Mouse (Mus musculus) olfactory bulb, adult 2 months (tissue): ENCODE measurements around the gene Lysmd2. TPM values are rescaled to one million over a fixed set of nuclear protein-coding genes. Genes with fewer than 3 reads are reported as not detected.
A peak's percentile ranks its signal among the peaks of the same experiment; 100 is the strongest.
"Not testable (repeated sequence)": the region's sequence is repeated elsewhere in the genome, so short reads cannot be mapped to it uniquely, and the experiment has no call there.

Experiments
- H3K27ac ChIP-seq: fragments of 200-500 bp; 2 replicates; pipeline ENCODE4 v1.5.1; 2012; ENCODE audit warnings: low read depth, low read length; ENCODE audit not compliant: insufficient read depth
- H3K4me1 ChIP-seq: fragments of 200-500 bp; 2 replicates; pipeline ENCODE4 v1.6.1; 2012; ENCODE audit warnings: low read length; ENCODE audit not compliant: control insufficient read depth, insufficient read depth
- H3K4me3 ChIP-seq: fragments of 200-500 bp; 2 replicates; pipeline ENCODE4 v1.5.1; 2012; ENCODE audit warnings: mild to moderate bottlenecking, low read depth, low read length, moderate library complexity; ENCODE audit not compliant: insufficient read depth
- CTCF ChIP-seq: fragments of 200-500 bp; IDR thresholded peaks from 2 replicates; pipeline ENCODE4 v1.5.1; 2012; ENCODE audit warnings: low read depth, mild to moderate bottlenecking, low read length, moderate library complexity; ENCODE audit not compliant: insufficient read depth
- POLR2A ChIP-seq: fragments of 200-500 bp; IDR thresholded peaks from 2 replicates; pipeline ENCODE4 v1.6.1; 2012; ENCODE audit warnings: mild to moderate bottlenecking, low read depth, low read length, moderate library complexity; ENCODE audit not compliant: insufficient read depth
- WGBS: fragments of 180-500 bp; shearing (Covaris S2); methylation state at CpG from one replicate; pipeline ENCODE4 v1.1.7; 2018; 5-methylcytosine and 5-hydroxymethylcytosine counted together
- polyA plus RNA-seq: library from polyadenylated mRNA; stranded (reverse); fragments of >200 nt; gene quantifications from 2 replicates; pipeline ENCODE4 v1.2.4, GENCODE M21; 2012; ENCODE audit warnings: low replicate concordance; ENCODE audit not compliant: missing spikeins, insufficient read depth, insufficient read length

Gene Lysmd2
- polyA plus RNA-seq, 1 experiment = not detected

DNA sequence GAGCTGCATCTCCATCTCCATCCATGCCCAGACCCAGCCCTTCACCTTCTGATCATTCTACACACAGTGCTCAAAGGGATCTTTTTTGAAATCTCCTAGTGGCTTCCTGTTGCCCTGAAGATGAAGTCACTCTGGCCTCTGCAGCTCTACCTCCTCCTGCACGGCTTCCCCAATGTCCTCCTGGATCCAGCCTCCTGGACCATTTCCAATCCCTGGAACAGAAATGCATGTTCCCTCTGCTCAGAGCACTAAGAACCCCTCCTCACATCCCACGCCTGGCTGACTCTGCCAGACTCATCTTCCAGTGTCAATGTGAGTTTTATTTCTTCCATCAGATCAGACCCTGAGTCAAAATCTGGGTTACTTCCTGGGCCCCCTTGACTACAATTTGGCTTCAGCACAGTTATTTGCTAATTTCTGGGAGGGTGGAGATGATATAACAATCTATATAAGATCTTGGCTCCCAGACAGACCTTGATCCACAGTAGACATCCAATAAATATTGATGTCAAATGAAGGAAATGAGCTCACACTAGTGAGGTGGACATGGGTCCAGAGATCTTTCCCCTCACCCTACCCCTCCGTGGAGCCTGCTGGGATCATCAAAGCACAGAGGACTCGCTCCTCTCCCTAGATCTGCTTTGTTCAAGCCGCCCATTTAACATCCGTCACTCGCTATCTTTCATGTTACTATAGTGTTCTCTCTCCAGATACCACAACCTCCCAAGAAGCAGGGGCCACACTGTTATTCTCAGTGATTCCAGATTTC lies 25.2 kb upstream of the Lysmd2 start:
- Histone ChIP-seq H3K27ac (peak overlapping the region; percentile 50), H3K4me1 (peaks cover 15% of the 10 kb centered on the region), H3K4me3 (no peak overlapping the region)
- WGBS = 66% methylated on average over 7 of the region's 7 CpGs
- TF ChIP-seq CTCF = no peak
- TF ChIP-seq POLR2A = no peak

GRCm38 (mm10) chr9:75601510-75601909 lies 24.0 kb upstream of the Lysmd2 start:
- 70% methylated on average over 12 of the region's 12 CpGs for WGBS
- Histone ChIP-seq H3K4me3 (no peak overlapping the region), H3K4me1 (peaks cover 15% of the 10 kb centered on the region), H3K27ac (no peak overlapping the region)
- no peak for TF ChIP-seq CTCF
- TF ChIP-seq POLR2A = no peak

DNA sequence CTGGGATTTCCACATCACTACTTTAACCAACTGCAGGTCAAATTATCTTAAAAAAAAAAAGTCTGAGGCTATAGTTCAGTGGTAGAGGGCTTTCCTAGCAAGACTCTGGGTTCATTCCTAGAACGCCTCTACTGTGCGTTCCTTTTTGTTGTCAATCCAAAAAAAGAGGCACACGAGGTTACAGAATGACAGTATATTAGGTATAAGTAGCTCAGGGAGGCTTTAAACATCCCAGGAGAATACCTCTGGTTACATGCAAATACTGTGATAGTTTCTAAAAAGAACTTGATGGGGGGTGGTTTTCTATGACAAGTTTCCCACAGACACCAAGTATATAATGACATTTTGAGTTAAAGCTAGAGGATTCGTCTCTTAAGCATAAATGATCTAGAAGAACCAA lies 18.0 kb upstream of the Lysmd2 start:
- no peak overlapping the region for H3K4me3 ChIP-seq
- H3K4me1 ChIP-seq = peaks cover 6% of the 10 kb centered on the region; the same call in 1 of the 2 replicates
- no peak overlapping the region for H3K27ac ChIP-seq
- WGBS = 82% methylated on average over 4 of the region's 4 CpGs
- no peak for TF ChIP-seq CTCF
- TF ChIP-seq POLR2A = no peak

DNA sequence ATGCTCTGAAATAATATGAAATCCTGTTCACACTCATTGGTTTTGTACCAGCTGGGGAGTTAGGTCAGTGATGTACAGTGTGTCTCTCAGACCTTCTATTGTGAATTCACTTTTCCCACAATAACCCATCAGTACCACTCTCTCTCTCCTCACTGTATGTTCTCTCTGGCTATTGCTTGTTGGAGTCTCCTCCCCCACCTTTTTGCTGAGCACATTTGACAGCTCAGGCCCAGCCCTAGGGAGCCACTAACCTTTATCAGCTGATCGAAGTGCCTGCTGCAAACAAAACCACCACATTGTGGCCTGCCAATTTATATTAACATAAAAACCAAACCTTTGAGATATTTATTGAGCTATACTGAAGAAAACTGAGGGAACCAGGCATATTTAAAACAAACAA lies 16.0 kb upstream of the Lysmd2 start:
- 8% methylated on average over 1 of the region's 1 CpGs for WGBS
- Histone ChIP-seq H3K4me3 (peak overlapping the region; percentile 30; the same call in 1 of the 2 replicates), H3K4me1 (peaks cover 6% of the 10 kb centered on the region; the same call in 1 of the 2 replicates), H3K27ac (0 out of 2 replicates have a peak overlapping the region, but pooled peaks have one; percentile 56)
- TF ChIP-seq POLR2A (no peak), CTCF (no peak)

GRCm38 (mm10) chr9:75609965-75610364 lies 15.6 kb upstream of the Lysmd2 start:
- peak overlapping the region; percentile 85 for H3K27ac ChIP-seq
- peaks cover 6% of the 10 kb centered on the region; the same call in 1 of the 2 replicates for H3K4me1 ChIP-seq
- H3K4me3 ChIP-seq = peak overlapping the region; percentile 55
- TF ChIP-seq POLR2A = no peak
- WGBS = 2% methylated on average over 16 of the region's 16 CpGs

- WGBS = under 1% methylated on average over 74 of the region's 74 CpGs
- Histone ChIP-seq H3K4me3 (peak within 1 kb of the TSS; percentile 99), H3K27ac (peak within 1 kb of the TSS; percentile 85), H3K4me1 (peaks cover 6% of the 10 kb centered on the region; the same call in 1 of the 2 replicates)
- TF ChIP-seq CTCF (no peak), POLR2A (peak; percentile 61)
Observed at GRCm38 (mm10) chr9:75610571-75611493, 14.7 kb upstream of the Lysmd2 start, which contains the start of gene Tmod2. TSS of gene Tmod2 (minus strand) at chr9:75611325.

GRCm38 (mm10) chr9:75616560-75616959 lies 9.0 kb upstream of the Lysmd2 start:
- Histone ChIP-seq H3K4me1 (no peaks in the 10 kb centered on the region), H3K4me3 (no peak overlapping the region), H3K27ac (no peak overlapping the region)
- TF ChIP-seq POLR2A (no peak), CTCF (no peak)
- 66% methylated on average over 3 of the region's 3 CpGs for WGBS

DNA sequence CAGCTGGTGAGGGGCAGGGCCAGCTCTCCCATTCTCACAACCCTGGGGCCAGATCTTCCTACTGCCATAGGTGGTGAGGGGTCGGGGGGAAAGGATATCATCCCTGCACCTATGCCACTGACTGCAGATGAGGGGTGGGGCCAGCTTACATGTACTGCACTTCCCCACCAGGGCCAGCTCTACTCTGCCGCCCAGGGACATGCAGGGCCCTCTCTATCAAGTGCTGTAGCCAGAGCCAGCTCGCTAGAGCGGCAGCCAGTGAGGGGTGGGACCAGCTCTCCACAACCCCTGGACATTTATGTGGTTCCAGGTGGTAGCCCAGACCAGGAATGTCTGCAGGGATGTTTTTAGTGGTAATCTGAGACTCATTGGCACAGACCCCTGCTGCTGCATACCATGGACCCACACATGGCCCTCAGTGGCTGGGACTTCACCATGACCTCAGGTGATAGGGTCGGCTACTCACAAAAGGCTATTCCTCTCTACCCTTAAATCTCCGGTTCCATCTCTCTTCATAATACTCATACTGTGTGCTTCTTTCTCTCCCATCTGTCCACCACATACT lies 6.6 kb upstream of the Lysmd2 start:
- Histone ChIP-seq H3K4me3 (no peak overlapping the region), H3K4me1 (no peaks in the 10 kb centered on the region), H3K27ac (no peak overlapping the region)
- WGBS = 90% methylated on average over 6 of the region's 6 CpGs
- TF ChIP-seq POLR2A = no peak
- TF ChIP-seq CTCF = no peak

- H3K4me1 ChIP-seq, H3K4me3 ChIP-seq, H3K27ac ChIP-seq: not testable (repeated sequence)
- WGBS = 92% methylated on average over 2 of the region's 2 CpGs
Observed at GRCm38 (mm10) chr9:75619761-75620160, 5.8 kb upstream of the Lysmd2 start.
